Mouse (Mus musculus) CD8-positive naive resting alpha-beta T cell, adult 2 months (primary cell): ENCODE data around the gene Ccdc33.
A peak's percentile ranks its signal among the peaks of the same experiment; 100 is the strongest.

Experiments used
- DNase-seq, 2 experiments: peaks; one replicate each; pipeline ENCODE4 v3.0.0; 2022; ENCODE audit warnings: low read depth in 2 of 2, low spot score in 2 of 2

Gene Ccdc33

GRCm38 (mm10) chr9:58130909-58131308, 12.3 kb upstream of the Ccdc33 start:
- no peak for DNase-seq

- DNase-seq: no peak
Measured at GRCm38 (mm10) chr9:58129508-58129907, 10.9 kb upstream of the Ccdc33 start.

- DNase-seq: no peak
Measured at GRCm38 (mm10) chr9:58128926-58129413, 10.3 kb upstream of the Ccdc33 start.

GRCm38 (mm10) chr9:58125811-58126210, 7.2 kb upstream of the Ccdc33 start:
- no peak for DNase-seq

GRCm38 (mm10) chr9:58125085-58125484, 6.5 kb upstream of the Ccdc33 start:
- DNase-seq: no peak

GRCm38 (mm10) chr9:58116024-58116651, 2.5 kb downstream of the Ccdc33 start:
- no peak for DNase-seq

GRCm38 (mm10) chr9:58115297-58115925, 3.2 kb downstream of the Ccdc33 start:
- DNase-seq: no peak

- no peak for DNase-seq
Measured at GRCm38 (mm10) chr9:58114019-58114418, 4.6 kb downstream of the Ccdc33 start.

- DNase-seq: no peak
Measured at GRCm38 (mm10) chr9:58113279-58113884, 5.2 kb downstream of the Ccdc33 start.

GRCm38 (mm10) chr9:58112866-58113278, 5.8 kb downstream of the Ccdc33 start:
- DNase-seq: no peak

- DNase-seq: peak; percentile 63 to 71
Measured at GRCm38 (mm10) chr9:58112321-58112751, 6.3 kb downstream of the Ccdc33 start.

GRCm38 (mm10) chr9:58111431-58111830, 7.2 kb downstream of the Ccdc33 start:
- DNase-seq: no peak

- no peak for DNase-seq
Measured at GRCm38 (mm10) chr9:58110787-58111186, 7.8 kb downstream of the Ccdc33 start.

- no peak for DNase-seq
Measured at GRCm38 (mm10) chr9:58107494-58107893, 11.1 kb downstream of the Ccdc33 start.

- DNase-seq: no peak
Measured at GRCm38 (mm10) chr9:58105595-58106169, 12.9 kb downstream of the Ccdc33 start.

- DNase-seq: no peak
Measured at GRCm38 (mm10) chr9:58103647-58104046, 15.0 kb downstream of the Ccdc33 start.

GRCm38 (mm10) chr9:58102013-58102412, 16.6 kb downstream of the Ccdc33 start:
- DNase-seq: no peak

- DNase-seq: no peak
Measured at GRCm38 (mm10) chr9:58099836-58100565, 18.6 kb downstream of the Ccdc33 start.

GRCm38 (mm10) chr9:58096629-58097301, 21.9 kb downstream of the Ccdc33 start:
- DNase-seq: no peak

GRCm38 (mm10) chr9:58095977-58096376, 22.6 kb downstream of the Ccdc33 start:
- no peak for DNase-seq

- no peak for DNase-seq
Measured at GRCm38 (mm10) chr9:58093776-58094175, 24.8 kb downstream of the Ccdc33 start.
